Mouse (Mus musculus) left cerebral cortex, adult 18-20 months (tissue): Measurements from ENCODE around the gene Atxn1. TPM values are rescaled to one million over a fixed set of nuclear protein-coding genes. Genes with fewer than 3 reads are reported as not detected.

Experiments
- DNase-seq, 2 experiments: peaks; one replicate each; pipeline ENCODE4 v3.0.0; 2021 to 2022; ENCODE audit warnings: low spot score in 2 of 2, mixed read lengths in 1 of 2
- total RNA-seq, 2 experiments: library from RNA; stranded (reverse); gene quantifications; 2 replicates each; pipeline ENCODE4 v1.2.3; 2021

Atxn1 gene
- total RNA-seq, 2 experiments from 2014 or later: 167 to 176 TPM

DNA sequence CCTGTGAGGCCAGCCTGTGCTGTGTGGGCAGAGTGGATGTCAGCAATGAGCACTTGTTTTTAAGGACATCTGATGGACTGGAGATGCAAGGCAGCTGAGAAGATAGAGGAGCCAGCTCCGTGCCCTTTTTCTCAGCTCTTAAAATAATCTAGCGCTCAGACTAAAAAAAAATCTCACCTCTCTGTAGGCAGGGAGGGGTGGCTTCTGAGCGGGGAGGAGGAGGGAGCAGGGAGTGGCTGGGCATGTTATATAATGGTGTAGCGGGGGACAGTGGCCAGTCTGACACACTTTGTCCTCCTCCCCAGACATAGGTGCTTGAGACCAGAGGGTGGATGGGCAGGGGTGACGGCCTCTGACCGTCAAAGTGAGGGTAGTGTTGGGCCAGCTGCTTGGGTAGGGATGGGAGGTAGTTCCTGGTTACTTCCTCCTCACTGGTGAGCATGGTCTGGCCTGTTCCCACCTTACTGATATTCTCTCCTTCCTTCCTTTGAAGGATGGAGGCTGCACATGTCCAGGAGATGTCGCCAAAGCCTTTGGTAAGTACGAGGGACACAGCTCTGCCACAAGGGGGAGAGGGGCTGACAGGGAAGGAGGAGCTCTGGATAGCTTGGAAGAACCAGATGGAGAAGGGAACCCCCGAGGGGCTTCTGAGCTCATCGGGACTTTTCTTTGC lies 426.1 kb downstream of the Atxn1 start:
- DNase-seq: peak; percentile 70 to 79

DNA sequence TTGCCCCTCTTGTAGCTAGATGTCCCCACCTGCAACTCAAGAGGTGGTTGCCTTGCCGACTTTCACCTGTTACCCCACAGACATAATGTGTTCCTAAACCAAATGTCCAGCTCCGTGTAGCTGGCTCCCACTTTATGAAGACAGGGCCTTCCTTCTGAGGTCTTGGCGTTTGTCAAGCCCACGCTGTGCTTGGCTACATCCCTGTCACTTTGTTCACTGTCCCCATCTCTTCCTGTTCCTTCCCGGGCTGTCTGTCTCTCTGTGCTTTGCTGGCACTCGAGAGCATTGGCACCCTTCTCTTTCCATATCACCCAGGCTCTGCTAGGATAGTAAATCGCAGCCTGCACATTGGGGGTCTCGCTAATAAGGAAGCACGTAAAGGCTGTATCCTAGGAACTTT lies 426.7 kb downstream of the Atxn1 start:
- no peak for DNase-seq

DNA sequence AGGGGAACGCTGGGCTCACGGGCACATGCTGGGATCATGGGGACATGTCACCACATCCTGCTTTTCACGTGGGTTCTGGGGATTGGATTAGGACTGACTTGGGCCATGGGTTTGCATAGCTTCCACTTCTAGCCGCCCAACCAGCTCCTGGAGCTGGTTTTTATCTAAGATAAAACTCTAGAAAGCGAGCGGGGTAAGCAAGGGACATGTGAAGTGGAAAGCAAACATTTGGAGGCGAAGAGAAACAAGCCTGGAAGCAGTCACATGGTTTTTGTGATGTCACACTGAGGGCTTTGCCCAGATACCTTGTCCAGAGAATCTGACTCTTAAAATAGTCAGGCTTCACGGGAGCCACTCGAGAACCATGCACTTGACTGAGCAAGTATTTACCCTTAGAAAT lies 427.7 kb downstream of the Atxn1 start:
- DNase-seq: no peak

DNA sequence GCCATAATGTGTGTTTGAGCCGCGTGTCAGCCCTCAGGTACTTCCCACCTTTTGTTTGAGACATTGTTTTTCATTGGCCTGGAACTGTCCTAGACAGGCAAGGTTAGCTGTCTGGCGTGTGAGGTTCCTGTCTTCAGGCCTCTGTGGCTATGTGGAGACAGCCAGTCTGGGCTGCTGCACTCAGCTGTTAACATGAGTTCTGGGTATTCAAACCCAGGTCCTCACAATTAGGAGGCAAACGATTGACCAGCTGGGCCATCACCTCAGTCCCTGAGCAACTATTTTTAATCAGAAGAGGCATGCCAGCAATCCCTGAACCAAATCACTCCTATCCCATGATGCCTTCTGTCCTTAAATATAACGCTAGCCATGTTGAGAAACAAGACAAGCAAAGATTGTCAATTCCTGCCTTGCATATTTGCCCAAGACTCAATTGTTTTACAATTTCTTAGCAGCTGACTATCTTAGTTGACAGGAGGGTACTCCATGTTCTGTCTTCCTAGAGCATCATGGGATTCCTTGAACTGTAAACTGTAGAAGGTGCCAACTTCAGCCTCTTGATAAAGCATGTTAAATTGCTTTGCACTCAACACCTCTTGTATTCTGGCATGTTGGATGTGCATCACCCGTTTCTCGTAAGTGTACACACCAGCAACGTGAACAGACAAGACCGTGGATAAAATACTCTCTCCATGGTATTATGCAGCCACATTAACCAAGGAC lies 428.9 kb downstream of the Atxn1 start:
- DNase-seq: no peak

DNA sequence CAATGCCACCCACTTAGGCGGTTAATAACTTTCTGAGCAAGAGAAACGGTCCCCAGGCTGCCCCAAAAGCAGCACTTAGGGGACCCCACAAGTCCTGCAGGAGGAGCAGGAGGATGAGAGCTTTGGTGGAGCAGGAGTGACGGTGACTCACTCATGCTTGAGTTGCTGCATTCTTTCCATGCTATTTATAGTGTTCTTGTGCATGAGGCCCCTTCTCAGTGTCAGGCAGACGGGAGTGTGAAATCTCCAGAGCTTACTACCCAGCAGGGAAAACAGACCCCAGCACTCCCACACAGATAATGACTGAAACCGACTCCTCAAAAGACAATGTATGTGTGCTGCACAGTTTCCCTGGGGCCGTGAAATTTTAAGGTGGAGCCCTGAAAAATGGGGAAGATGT lies 434.1 kb downstream of the Atxn1 start:
- peak; percentile 24 to 54 for DNase-seq

DNA sequence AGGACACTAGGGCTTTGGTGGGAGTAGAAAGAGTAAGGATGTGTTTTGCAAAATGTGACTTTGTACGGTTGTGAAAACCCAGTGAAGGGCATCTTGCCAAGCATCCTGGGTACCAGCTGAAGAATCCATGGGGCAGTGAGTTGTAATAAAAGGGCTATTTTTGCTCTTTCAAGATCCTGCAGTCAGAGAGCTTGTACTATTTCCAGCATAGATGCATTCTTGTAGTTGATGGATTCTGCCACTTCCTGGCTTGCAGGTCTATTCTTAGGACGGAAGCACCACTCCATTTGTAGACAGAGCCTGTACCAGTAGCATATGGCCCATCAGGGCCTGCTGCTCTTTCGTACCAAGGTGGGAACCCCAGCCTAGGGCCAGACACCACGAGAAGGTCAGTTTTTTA lies 436.0 kb downstream of the Atxn1 start:
- no peak for DNase-seq

DNA sequence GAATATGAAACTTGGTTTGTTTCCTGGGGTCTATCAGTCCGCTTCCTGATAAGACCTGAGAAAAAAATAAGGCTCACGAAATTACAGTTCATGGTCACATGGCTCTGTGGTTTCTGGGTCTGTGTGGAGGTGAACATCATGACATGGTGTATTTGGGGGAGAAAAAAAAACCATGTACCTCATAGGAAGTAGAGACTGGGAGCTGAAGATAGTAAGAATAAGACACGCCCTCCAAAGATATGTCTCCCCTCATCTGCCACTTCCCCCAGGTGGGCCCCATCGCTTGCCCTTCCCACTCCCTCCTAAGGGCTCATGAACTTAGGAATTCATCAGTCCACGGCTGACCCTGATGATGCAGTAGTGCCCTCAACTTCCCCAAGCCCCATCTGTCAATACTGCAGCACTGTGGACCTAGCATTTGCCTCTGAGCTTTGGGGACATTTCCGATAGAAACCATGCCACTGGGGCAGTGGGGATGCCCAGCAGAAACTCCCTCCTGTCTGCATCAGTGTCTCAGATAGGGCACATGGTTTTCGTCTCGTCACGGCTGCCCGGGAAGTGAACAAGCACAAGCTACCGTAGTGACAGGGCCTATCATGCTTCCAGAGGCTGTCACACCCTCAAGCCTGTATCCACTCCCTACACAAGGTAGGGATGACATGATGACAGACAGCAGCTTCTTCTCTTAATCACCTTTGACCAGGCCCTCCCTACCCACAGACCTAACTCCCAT lies 437.4 kb downstream of the Atxn1 start:
- DNase-seq: no peak

DNA sequence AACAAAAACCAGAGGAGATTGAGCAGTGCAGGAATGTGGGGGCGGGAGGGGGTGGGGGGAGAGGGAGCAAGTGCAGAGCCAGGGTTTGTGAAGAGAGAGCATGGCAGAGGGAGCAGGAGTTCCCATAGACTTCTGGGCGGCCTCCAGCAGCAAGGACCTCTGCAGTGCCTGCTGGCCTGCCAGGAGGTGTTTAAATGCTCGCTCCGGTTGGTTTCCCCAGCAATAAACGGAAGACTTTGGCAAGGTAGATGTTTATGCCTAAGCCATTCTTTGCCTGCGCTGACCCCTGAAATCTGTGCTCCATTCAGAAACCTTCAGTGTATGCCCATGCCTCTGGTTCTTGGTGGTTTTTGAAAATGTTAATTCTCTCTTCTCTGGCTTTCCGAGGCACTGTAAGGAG lies 438.6 kb downstream of the Atxn1 start:
- DNase-seq: no peak

DNA sequence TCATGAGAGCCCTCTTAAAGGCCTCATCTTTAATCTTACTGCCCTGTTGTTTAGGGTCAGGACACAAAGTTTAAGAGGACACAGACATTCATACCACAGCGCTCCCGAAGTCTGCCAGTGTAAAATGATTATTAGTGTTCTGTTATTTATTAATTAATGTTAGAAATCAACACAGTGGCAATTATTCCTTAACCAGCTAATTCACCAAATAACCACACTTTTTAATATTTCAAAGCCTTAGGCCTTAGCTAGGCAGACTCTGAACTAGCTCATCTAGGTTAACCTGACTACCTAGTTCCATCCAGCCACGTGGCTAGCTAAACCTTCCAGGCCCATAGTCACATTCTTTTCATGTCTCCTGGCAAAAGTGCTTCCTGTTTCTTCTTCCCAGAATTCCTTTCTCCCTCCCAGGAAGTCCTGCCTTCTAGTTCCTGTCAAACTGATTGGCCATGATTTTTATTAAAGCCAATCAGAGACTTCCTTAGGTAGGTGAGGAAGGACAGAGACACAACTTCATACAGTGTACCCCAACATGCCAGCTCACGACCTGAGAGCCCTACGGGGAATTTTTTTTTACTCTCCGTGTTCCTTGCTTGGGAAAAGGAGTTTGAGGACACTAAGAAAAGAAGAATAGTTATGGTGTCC lies 439.9 kb downstream of the Atxn1 start:
- no peak for DNase-seq

DNA sequence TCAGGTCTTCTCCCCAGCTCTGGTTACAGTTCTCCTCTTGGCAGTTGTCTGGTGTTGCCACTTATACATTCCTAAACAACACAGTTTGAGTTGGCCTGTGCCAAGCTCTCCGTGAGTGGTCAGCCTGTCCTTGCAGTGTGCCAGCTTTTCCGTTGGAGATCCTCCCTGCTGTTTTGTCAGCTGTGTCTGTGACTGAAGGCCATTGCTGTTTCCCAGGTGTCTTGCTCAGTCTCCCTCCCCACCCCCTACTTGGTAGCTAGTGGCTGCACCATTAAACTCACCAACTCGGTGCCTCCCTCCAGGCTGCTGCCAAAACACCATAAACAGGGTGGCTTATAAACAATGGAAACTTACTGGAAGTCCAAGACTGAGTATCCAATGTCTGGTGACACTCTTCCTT lies 440.5 kb downstream of the Atxn1 start:
- no peak for DNase-seq

DNA sequence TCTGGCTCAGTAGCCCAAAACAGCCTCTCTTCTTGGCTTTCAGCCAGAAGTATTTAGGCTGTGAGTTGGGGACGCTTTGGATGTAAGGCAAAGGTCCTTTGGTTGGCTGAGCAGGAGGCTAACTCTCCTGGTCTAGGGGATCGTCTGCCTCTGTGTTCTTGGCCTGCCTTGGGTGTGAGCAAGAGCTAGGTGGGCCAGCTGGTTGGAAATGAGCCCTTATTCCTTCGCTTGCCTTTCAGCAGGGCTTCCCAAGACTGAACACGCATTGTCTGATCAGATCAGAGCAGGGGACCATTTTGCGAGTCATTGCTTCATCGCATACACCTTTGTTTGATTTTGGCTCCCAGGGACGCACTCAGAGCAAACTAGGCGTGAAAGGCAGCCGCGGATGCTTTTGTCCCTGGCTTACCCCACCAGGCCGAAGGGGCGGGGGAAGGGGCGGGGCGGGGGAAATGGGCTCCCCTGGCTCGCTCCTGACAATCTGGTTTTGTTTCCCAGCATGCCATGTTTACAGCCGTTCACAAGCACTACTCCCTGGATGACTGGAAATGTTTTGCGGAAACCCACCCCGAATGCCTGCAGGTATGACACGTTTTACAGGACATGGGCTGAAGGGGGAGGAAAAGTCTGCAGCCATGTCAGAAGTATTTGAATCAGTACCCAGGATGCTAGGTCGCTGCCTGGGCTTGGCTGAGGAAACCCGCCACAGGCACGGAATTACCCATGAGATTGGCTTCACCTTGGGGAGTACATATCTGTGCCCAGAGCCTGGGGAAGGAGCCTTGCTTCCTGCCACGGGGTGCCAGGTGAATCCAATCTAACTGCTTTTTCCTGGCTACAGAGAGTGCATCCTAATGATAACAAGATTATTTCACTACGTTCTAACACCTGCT lies 448.1 kb downstream of the Atxn1 start:
- no peak for DNase-seq

DNA sequence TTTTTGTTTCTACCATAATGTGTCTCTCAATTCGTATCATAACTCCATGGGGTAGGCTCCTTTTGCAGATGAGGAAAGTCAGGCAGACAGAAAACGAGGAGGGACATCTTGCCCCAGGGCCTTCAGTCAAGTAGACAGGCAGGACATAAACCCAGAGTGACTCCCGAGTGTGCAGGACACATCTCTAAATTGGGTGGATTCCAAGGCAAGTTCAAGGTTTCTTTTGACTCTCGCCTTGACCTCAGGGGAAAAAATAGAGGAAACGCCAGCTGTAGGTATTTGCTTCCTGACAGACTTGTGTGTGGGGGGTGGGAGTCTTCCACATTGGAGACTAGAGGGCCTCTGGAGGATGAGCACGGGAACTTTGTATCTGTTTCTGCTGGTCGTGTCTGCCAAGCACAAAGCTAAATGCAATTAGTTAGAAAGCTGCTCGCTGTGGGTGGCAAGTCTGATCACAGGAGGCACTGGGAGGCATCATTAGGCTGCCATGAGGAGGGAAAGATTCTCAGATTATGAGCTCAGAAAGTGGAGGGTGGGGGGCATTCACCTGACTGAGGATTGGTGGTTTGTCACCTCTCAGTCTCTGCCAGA lies 449.9 kb downstream of the Atxn1 start:
- DNase-seq: no peak

DNA sequence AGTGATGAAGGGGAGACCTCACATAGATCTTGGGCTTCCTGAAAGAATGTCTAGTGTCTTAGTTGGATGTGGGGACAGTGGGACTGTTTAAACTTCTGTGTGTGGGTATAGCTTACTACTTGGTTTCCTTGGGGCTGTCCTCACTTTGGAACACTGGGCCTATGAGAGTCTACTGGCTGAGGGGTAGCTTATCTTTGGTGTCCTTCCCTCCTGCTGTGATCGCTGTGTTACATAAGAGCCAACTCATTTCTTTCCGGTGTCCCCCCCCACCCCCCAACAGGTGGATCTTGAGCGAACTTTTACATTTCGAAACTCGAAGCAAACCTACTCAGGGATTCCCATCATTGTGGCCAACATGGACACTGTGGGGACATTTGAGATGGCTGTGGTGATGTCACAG lies 450.7 kb downstream of the Atxn1 start:
- DNase-seq: no peak

DNA sequence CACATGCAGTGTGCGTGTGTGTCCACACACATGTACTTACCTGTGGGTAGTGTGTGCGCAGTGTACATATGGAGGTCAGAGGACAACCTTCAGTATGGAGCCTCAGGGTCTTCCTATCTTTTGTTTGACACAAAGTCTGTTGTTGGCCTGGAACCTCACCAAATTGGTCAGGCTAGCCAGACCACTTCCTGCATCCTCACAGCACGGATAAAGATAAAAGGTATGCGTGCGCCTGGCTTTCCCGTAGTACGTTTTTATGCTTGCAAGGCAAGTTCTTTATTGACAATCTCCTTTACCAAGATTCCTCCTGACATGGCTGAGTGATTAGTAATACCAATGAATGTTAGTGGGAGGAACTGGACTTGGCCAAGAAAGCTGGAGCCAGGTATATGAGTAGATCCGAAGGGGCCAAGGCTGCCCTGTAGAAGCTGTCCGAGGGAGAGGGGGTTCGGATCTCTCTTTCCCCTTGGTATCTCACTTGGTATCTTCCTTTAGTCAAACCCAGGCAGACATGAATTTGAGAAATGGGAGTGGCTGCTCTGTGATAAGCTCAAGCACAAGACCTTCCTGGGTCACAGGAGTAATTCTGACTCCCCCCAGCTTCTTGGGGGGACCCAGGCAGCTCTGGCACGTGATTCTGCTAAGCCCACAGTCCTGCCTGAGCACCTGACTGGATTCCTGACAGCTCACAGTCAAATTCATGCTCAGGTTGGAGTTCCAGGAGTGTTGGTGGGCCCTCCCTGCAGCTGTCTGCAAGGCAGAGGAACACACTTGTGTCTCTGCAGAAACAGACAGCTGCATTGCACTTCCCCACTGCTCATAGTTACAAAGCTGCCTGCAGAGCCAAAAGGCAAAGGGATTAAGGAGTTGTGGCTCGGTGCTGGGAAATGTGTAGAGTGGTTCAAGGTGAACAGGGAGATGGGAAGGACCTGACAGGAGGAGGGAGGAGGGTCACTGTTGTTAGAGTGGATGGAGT lies 451.5 kb downstream of the Atxn1 start:
- no peak for DNase-seq

DNA sequence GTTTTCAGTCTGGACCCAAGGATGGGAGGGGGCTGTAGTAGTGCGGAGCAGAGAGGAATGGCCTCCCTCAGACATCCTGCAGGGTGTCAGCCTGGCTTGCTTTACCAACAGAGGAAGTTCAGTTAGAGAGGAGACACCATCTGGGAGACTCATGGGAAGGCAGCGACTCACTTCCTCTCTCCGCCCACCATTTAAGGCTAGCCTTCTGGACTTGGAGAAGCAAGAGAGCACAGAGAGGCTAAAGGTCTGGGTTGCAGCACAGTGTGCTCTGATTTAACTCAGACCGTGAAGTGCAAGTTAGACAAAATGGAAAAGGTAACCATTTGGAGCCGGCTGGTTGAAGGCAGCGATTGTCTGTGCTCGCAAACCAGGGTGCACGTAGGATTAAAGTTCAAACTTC lies 452.3 kb downstream of the Atxn1 start:
- no peak for DNase-seq

DNA sequence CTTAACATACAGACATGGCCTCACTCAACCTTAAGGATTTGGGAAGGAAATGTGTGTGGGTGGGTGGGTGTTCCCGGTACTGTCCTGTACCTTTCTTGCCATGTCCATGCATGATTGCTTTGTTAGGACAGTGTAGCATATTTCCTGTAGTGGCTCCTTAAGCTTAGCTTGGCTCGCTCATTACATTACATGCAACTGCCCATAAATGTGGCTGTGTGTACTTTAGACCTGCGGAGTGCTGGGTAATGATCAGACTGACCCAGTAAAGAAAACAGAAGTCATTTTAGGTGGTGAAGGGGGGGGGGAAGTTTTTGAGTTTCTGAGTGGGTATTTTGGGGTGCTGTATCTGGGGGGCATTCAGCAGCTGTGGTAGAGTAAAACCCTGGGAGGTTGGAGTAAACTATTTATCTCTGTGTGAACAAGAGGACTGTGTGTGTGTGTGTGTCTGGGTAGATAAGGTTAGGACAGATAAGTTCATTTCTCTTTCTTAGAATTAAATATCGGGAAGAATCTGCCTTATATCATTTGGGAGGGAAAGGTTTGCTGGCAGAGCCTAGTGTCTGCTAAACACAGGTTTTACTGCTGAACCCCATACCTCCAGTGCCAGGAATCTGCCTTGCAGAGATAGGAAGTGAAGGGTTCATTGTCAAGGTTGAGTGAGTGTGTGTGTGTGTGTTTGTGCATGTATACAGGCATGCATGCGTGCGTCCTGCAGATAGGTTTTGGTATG lies 452.9 kb downstream of the Atxn1 start:
- DNase-seq: no peak

DNA sequence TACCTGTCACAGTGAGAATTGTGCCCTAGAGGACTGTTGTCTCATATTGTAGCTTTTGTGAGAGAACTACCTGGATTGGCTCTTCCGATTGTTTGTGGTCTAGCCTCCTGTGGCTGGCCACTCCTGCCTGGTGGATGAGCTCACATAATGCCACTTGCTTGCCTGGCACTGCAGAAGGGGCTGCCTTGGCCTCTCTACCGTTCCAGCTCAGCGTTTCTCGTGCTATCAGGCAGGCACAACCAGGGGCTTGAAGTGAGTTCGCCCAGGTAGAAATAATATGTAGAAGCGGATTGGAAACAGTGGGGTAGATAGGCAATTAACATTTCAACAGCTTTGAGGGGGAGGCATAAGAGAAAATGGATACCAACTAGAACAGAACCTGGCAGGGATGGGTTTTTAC lies 455.4 kb downstream of the Atxn1 start:
- DNase-seq: no peak

DNA sequence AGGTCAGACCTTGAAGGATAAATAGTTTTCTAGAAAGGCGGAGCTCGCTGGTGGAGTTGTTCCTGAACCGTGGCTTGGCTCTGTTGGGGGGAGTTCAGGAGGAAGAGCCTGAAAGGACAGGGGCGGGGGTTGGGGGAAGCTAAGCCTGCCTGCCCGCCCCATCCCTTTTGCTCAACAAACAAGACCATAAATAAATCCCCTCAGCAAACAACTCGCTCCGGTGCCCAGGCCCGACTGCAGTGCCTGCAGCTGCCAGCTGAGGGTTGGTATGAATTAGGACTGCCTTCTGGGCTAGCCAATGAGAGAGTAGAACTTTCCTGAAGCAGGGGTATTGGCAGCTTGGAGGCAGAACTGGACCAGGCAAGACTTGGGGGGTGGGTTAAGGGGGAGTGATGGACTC lies 456.3 kb downstream of the Atxn1 start:
- DNase-seq: peak; percentile 65 to 70
